Mouse (Mus musculus) liver, embryonic 14.5 days (tissue): ENCODE results near the gene Slc7a1. TPM values are rescaled to one million over a fixed set of nuclear protein-coding genes. Genes with fewer than 3 reads are reported as not detected.

ENCODE experiments used
- ATAC-seq: fragments of 200-750 bp; cut with Nextera tagmentation; 2 replicates; pipeline ENCODE4 v1.8.0; 2017; ENCODE audit warnings: moderate number of reproducible peaks, mild to moderate bottlenecking, moderate library complexity; ENCODE audit not compliant: insufficient read depth
- DNase-seq, 3 experiments: peaks; one replicate each; pipeline ENCODE4 v3.0.0-alpha.2; 2012 to 2013; ENCODE audit warnings: low read depth in 3 of 3, low spot score in 3 of 3
- H3K27ac ChIP-seq: fragments of 300-500 bp; sonication (generic); 2 replicates; pipeline ENCODE4 v1.5.1; 2014; ENCODE audit warnings: moderate library complexity, mild to moderate bottlenecking, control low read depth, inconsistent platforms
- H3K27me3 ChIP-seq: fragments of 300-500 bp; sonication (generic); 2 replicates; pipeline ENCODE4 v1.6.1; 2014; ENCODE audit warnings: mild to moderate bottlenecking, low read length, moderate library complexity; ENCODE audit not compliant: control insufficient read depth, insufficient read depth
- H3K36me3 ChIP-seq: fragments of 300-500 bp; sonication (generic); replicated peaks from 2 replicates; pipeline ENCODE4 v1.6.1; 2014; ENCODE audit warnings: low read depth; ENCODE audit not compliant: control insufficient read depth, insufficient read depth
- H3K4me1 ChIP-seq, 2 experiments: fragments of 200-500 bp in 1 of 2; fragments of 300-500 bp in 1 of 2; sonication (generic) in 1 of 2; replicated peaks; 2 replicates each; pipeline ENCODE4 v1.6.1; 2012 to 2014; ENCODE audit warnings: antibody characterized with exemption in 1 of 2, inconsistent platforms in 1 of 2, low read length in 1 of 2; ENCODE audit not compliant: control insufficient read depth in 2 of 2, insufficient read depth in 2 of 2
- H3K4me2 ChIP-seq: fragments of 300-500 bp; sonication (generic); 2 replicates; pipeline ENCODE4 v1.6.1; 2014; ENCODE audit warnings: low read depth, mild to moderate bottlenecking, control low read depth, moderate library complexity
- H3K4me3 ChIP-seq, 2 experiments: fragments of 200-500 bp in 1 of 2; fragments of 300-500 bp in 1 of 2; sonication (generic) in 1 of 2; 2 replicates each; pipeline ENCODE4 v1.5.1; 2012 to 2014; ENCODE audit warnings: low read depth in 2 of 2, low read length in 2 of 2, mild to moderate bottlenecking in 2 of 2, control low read depth in 1 of 2, inconsistent platforms in 1 of 2, moderate library complexity in 1 of 2; ENCODE audit not compliant: insufficient read depth in 1 of 2
- H3K9ac ChIP-seq: fragments of 300-500 bp; sonication (generic); replicated peaks from 2 replicates; pipeline ENCODE4 v1.6.1; 2014; ENCODE audit warnings: mild to moderate bottlenecking, control low read depth, moderate library complexity
- H3K9me3 ChIP-seq: fragments of 300-500 bp; sonication (generic); 2 replicates; pipeline ENCODE4 v1.6.1; 2016; ENCODE audit warnings: low read length, mixed read lengths; ENCODE audit not compliant: control insufficient read depth
- CTCF ChIP-seq: IDR thresholded peaks from 2 replicates; pipeline ENCODE4 v1.5.1; 2016; ENCODE audit warnings: antibody characterized with exemption, low read depth, control low read depth
- EP300 ChIP-seq: IDR thresholded peaks from 2 replicates; pipeline ENCODE4 v1.6.1; 2016; ENCODE audit warnings: antibody characterized with exemption, low read depth
- WGBS: fragments of 180-500 bp; shearing (Covaris S2); extraction: QIAGEN DNeasy Blood & Tissue Kit; methylation state at CpG from one replicate; pipeline ENCODE4 v1.1.7; 2014; ENCODE audit not compliant: insufficient replicate concordance; 5-methylcytosine and 5-hydroxymethylcytosine counted together
- polyA plus RNA-seq, 2 experiments: library from polyadenylated mRNA; depleted of rRNA in 1 of 2; stranded (reverse) in 1 of 2; unstranded in 1 of 2; fragments of >200 nt; fragmentation: Nextera tagmentation in 1 of 2; extraction: Ambion mirVana in 1 of 2; gene quantifications; 2 replicates each; pipeline versions ENCODE4 v1.2.1 to v1.2.3; 2012 to 2014

The Slc7a1 gene
- polyA plus RNA-seq, 2 experiments, result 4.7 to 17.7 TPM

DNA sequence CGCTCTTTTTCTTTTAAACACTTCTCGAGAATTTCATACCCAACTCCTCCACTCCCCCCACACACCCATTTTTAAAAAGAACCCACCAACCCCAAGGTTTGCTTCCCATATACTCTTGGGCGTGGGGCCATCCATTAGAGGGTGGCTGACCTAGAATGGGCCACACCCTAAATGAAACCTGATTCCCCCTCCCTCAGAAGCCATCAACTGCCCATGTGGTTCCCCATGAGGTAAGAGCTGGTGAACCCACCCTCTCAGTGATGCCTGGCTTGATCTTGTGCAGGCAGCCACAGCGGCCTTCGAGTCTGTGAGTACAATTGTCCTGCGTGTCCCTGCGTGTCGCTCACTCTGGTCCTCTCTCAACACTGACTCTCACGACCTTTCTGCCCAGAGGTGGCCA is 33.2 kb downstream of the Slc7a1 start:
- Histone ChIP-seq H3K9ac (no peak overlapping the region), H3K9me3 (no peaks in the 10 kb centered on the region), H3K27me3 (no peaks in the 10 kb centered on the region), H3K4me1 (peaks cover 1 to 13% of the 10 kb centered on the region in 2 experiments), H3K27ac (no peak overlapping the region), H3K36me3 (no peaks in the 10 kb centered on the region; the same call in 1 of the 2 replicates), H3K4me3 (no peak overlapping the region), H3K4me2 (no peak overlapping the region)
- ATAC-seq, result no peak
- WGBS, result 80% methylated on average over 9 of the region's 9 CpGs
- TF ChIP-seq CTCF (no peak), EP300 (no peak)
- no peak for DNase-seq

DNA sequence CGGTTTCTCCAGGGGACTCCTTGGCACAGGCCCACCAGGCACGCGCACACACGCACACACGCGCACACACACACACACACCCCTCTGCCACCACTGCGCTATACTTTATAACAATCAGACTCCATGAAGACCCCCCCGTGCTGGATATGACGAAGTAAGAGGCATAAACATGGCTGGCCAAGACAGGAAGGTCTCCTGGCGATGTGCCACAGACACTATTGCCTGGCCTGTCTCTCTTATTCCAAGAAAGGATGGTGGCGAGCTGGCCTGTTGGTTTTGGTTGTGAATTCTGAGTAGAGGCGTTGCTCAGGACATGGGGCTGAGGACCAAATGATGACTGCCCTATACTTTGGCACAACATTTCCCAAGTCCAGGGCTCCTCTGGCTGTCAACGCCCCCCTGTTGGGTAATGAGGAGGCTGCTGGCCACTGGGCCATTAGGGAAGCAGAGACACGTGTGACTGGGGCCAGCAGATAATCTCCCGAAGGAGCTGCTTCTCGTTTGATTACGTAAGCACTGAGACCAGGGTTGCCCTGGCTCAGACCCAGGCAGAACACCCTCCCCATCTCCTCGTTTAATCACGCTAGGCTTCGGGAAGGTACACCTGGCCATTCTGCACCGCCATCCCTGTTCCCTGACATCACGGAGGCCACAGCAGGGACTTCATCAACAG is 36.1 kb downstream of the Slc7a1 start:
- peaks cover 8 to 20% of the 10 kb centered on the region in 2 experiments for H3K4me1 ChIP-seq
- H3K4me3 ChIP-seq, result no peak overlapping the region
- H3K27ac ChIP-seq, result no peak overlapping the region
- no peak for DNase-seq
- H3K4me2 ChIP-seq, result no peak overlapping the region
- WGBS, result 84% methylated on average over 22 of the region's 22 CpGs
- H3K9me3 ChIP-seq, result no peaks in the 10 kb centered on the region
- no peaks in the 10 kb centered on the region for H3K27me3 ChIP-seq
- TF ChIP-seq CTCF, result no peak
- no peak for TF ChIP-seq EP300
- no peak overlapping the region for H3K9ac ChIP-seq
- H3K36me3 ChIP-seq, result no peaks in the 10 kb centered on the region; the same call in 1 of the 2 replicates
- no peak for ATAC-seq

DNA sequence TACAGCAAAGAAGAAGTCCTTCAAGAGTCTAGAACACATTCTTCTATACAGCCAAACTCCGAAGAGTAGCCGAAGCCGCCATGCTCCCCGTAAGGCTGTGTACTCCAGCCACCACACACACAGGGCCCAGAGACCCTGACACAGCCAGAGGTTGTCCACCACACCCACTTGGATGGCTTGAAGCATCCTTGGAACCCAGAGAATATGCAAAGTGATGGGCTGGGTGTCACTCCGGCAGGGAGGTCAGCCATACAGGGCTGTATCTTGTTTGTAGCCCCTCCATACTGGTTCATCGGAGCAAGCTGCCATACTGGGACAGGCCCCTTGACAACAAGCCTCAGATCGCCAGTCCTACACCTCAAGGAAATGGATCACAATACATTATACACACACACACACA is 37.4 kb downstream of the Slc7a1 start:
- Histone ChIP-seq H3K27me3 (no peaks in the 10 kb centered on the region), H3K9ac (no peak overlapping the region), H3K27ac (no peak overlapping the region), H3K4me1 (peaks cover 8 to 20% of the 10 kb centered on the region in 2 experiments), H3K4me3 (no peak overlapping the region), H3K9me3 (no peaks in the 10 kb centered on the region), H3K4me2 (no peak overlapping the region), H3K36me3 (no peaks in the 10 kb centered on the region; the same call in 1 of the 2 replicates)
- 90% methylated on average over 7 of the region's 7 CpGs for WGBS
- ATAC-seq, result no peak
- TF ChIP-seq CTCF (no peak), EP300 (no peak)
- DNase-seq, result no peak

GRCm38 (mm10) chr5:148361759-148362010 is 38.0 kb downstream of the Slc7a1 start:
- Histone ChIP-seq H3K4me2 (no peak overlapping the region), H3K4me3 (no peak overlapping the region), H3K9me3 (no peaks in the 10 kb centered on the region), H3K9ac (no peak overlapping the region), H3K36me3 (no peaks in the 10 kb centered on the region; the same call in 1 of the 2 replicates), H3K4me1 (peaks cover 8 to 18% of the 10 kb centered on the region in 2 experiments), H3K27me3 (no peaks in the 10 kb centered on the region), H3K27ac (no peak overlapping the region)
- DNase-seq (no peak), ATAC-seq (no peak)
- TF ChIP-seq CTCF (no peak), EP300 (no peak)
- 49% methylated on average over 3 of the region's 3 CpGs for WGBS

DNA sequence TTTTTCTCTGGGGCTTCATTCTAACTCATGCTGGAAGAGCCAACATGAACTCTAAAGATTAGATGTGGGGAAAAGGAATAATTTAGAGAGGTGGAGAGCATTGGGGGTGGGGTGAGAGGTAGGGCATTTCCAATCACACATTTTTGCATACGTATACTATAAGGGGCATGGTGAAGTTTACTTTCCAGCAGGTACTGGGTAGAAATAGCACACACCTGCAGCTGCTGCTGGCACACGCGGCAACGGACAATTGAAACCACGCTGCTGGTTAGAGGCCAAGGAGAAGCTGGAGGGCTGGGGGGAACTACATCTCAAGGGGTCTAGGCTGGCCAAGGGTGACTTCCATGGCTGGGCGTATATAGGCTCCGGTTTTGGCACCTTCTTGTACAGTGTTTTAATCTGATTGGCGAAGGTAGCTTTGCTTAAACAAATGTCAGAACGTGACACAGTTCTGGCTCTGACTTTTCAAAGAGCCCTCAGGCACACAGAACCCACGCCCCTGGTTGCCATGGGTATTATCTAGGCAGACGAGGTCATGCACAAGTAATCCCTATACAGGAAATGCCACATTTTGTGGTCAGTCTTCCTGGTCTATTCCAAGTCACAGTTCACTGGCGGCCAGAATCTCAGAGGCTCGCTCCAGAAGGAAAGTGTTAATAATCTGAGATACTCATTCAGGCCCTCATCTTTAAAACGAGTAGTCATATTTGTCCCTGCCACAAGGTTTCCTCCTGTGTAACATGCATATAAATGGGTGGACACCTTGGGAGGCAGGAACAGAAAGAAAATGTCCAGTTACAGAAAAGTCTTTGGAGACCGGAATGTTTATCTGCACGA is 38.6 kb downstream of the Slc7a1 start:
- WGBS, result 54% methylated on average over 16 of the region's 16 CpGs
- H3K9me3 ChIP-seq, result no peaks in the 10 kb centered on the region
- H3K4me3 ChIP-seq, result no peak overlapping the region
- DNase-seq, result peak in 2 of 3 experiments; percentile 28 to 40
- H3K36me3 ChIP-seq, result no peaks in the 10 kb centered on the region; the same call in 1 of the 2 replicates
- H3K4me2 ChIP-seq, result no peak overlapping the region
- no peak overlapping the region for H3K27ac ChIP-seq
- H3K4me1 ChIP-seq, result peaks cover 8 to 18% of the 10 kb centered on the region in 2 experiments
- no peak overlapping the region for H3K9ac ChIP-seq
- no peaks in the 10 kb centered on the region for H3K27me3 ChIP-seq
- no peak for TF ChIP-seq EP300
- TF ChIP-seq CTCF, result no peak
- ATAC-seq, result no peak; the same call in 1 of the 2 replicates
